Mouse (Mus musculus): ENCODE measurements around the gene Focad. TPM values are rescaled to one million over a fixed set of nuclear protein-coding genes. Genes with fewer than 3 reads are reported as not detected.

Gene Focad
- polyA plus RNA-seq, 1 experiment = 22.5 TPM

DNA sequence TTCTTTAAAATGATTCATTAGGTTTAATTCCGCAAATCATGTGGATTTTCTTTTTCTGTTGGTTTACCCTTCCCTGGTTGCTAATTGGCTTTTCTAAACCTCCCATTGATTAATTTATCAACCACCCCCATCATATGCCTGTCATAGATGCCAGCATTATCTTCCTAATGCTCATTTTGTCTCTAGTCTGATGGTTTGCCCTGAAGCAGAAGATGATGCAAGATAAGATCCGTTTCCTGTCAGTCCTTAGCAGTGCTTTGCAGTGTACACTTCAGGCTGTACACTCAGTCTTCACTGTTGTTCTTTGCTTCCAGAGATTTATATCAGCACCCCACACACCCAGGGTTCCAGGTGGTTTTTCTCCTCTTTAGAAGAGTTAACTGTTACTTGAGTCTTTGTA is 124.4 kb downstream of the Focad start:
- Histone ChIP-seq H3K4me1 (ENCODE audit: control insufficient read depth, insufficient read depth, low read length) (no peaks in the 10 kb centered on the region), H3K9me3 (replicated peaks; ENCODE audit: control insufficient read depth, insufficient read depth, low read length, poor library complexity, severe bottlenecking) (no peaks in the 10 kb centered on the region), H3K36me3 (ENCODE audit: control insufficient read depth, insufficient read depth, low read length, poor library complexity, severe bottlenecking) (no peaks in the 10 kb centered on the region), H3K27me3 (ENCODE audit: control insufficient read depth, insufficient read depth, low read length, poor library complexity, severe bottlenecking) (no peaks in the 10 kb centered on the region), H3K27ac (ENCODE audit: insufficient read depth, low read length) (no peak overlapping the region), H3K9ac (ENCODE audit: low read depth, poor library complexity, severe bottlenecking) (no peak overlapping the region), H3K4me3 (ENCODE audit: low read depth, low read length) (no peak overlapping the region)
- TF ChIP-seq EP300 (IDR thresholded peaks at IDR 0.05; ENCODE audit: insufficient read depth, low read depth, low read length) = no peak
- TF ChIP-seq POLR2A (IDR thresholded peaks at IDR 0.05; ENCODE audit: insufficient read depth, low read length) = no peak
- no peak for TF ChIP-seq CTCF (IDR thresholded peaks at IDR 0.05; ENCODE audit: low read depth, low read length)

- no peaks in the 10 kb centered on the region for H3K27me3 ChIP-seq (ENCODE audit: control insufficient read depth, insufficient read depth, low read length, poor library complexity, severe bottlenecking)
- H3K27ac ChIP-seq (ENCODE audit: insufficient read depth, low read length) = no peak overlapping the region
- H3K4me1 ChIP-seq (ENCODE audit: control insufficient read depth, insufficient read depth, low read length) = no peaks in the 10 kb centered on the region
- no peaks in the 10 kb centered on the region for H3K36me3 ChIP-seq (ENCODE audit: control insufficient read depth, insufficient read depth, low read length, poor library complexity, severe bottlenecking)
- no peak overlapping the region for H3K9ac ChIP-seq (ENCODE audit: low read depth, poor library complexity, severe bottlenecking)
- no peak for TF ChIP-seq EP300 (IDR thresholded peaks at IDR 0.05; ENCODE audit: insufficient read depth, low read depth, low read length)
- no peak for TF ChIP-seq POLR2A (IDR thresholded peaks at IDR 0.05; ENCODE audit: insufficient read depth, low read length)
- TF ChIP-seq CTCF (IDR thresholded peaks at IDR 0.05; ENCODE audit: low read depth, low read length) = no peak
- H3K9me3 ChIP-seq (replicated peaks; ENCODE audit: control insufficient read depth, insufficient read depth, low read length, poor library complexity, severe bottlenecking) = no peaks in the 10 kb centered on the region
- H3K4me3 ChIP-seq (ENCODE audit: low read depth, low read length) = no peak overlapping the region
Measured at GRCm38 (mm10) chr4:88231375-88231774, 136.9 kb downstream of the Focad start.

DNA sequence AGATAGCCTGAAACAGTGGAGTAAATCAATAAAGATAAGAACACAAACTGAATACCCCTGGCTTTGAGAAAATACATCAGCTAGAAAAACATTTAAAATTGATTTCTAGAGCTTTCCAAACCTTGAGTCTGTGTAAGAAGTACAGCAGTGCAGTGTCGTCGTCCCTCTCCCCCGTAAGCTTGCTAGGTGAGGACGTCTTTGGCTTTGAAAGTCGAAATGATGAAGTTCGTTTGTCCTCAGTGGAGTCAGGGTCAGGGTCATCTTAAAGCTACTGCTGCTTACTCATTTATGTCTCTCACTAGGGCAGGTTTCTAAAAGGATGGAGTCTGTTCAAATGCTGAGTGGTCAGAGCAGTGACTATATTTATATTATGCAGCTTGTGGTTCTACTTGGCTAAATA is 141.5 kb downstream of the Focad start:
- H3K4me1 ChIP-seq (ENCODE audit: control insufficient read depth, insufficient read depth, low read length) = no peaks in the 10 kb centered on the region
- TF ChIP-seq POLR2A (IDR thresholded peaks at IDR 0.05; ENCODE audit: insufficient read depth, low read length) (no peak), EP300 (IDR thresholded peaks at IDR 0.05; ENCODE audit: insufficient read depth, low read depth, low read length) (no peak), CTCF (IDR thresholded peaks at IDR 0.05; ENCODE audit: low read depth, low read length) (no peak)
- no peak overlapping the region for H3K4me3 ChIP-seq (ENCODE audit: low read depth, low read length)
- H3K36me3 ChIP-seq (ENCODE audit: control insufficient read depth, insufficient read depth, low read length, poor library complexity, severe bottlenecking) = no peaks in the 10 kb centered on the region
- H3K27ac ChIP-seq (ENCODE audit: insufficient read depth, low read length) = no peak overlapping the region
- no peaks in the 10 kb centered on the region for H3K27me3 ChIP-seq (ENCODE audit: control insufficient read depth, insufficient read depth, low read length, poor library complexity, severe bottlenecking)
- no peaks in the 10 kb centered on the region for H3K9me3 ChIP-seq (replicated peaks; ENCODE audit: control insufficient read depth, insufficient read depth, low read length, poor library complexity, severe bottlenecking)
- H3K9ac ChIP-seq (ENCODE audit: low read depth, poor library complexity, severe bottlenecking) = no peak overlapping the region

DNA sequence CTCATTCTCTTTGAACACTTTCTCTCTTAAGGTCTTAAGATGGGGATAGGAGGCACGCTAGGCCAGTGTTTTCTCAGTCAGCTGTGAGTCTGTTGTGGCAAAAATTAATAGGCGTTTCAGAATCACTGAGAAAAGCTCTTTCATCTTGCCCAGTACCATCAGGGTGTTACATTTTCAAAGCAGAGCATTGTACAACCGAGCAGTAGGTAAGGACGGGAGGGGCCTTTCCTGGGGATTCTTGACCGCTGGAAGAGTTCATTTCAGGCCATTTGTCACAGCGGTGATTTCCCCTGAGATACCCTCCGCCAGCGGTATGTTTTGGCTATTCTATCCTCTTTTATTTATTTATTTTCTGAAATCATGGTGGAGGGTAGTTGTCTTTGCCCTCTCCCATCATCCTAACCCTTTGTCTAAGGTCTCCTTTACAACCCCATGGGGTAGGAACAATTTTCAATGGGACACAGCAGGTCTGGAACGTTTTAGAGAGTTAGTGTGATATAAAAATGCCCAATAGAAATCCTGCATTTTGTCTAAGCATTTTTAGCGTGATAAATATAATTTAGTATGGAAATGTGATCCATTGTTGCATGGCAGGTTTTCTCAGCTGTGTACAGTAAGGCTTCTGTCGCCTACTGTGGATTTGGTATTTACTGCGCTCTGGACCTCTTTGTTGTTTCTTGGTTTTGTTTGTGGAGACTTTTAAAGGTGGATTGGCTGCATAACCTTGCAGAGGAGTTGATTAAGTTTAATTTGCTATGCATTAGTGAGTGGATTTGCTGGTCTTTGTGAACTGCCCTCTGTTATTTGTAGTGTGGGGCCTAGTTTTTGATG is 142.7 kb downstream of the Focad start:
- Histone ChIP-seq H3K9me3 (replicated peaks; ENCODE audit: control insufficient read depth, insufficient read depth, low read length, poor library complexity, severe bottlenecking) (no peaks in the 10 kb centered on the region), H3K27ac (ENCODE audit: insufficient read depth, low read length) (no peak overlapping the region), H3K27me3 (ENCODE audit: control insufficient read depth, insufficient read depth, low read length, poor library complexity, severe bottlenecking) (no peaks in the 10 kb centered on the region), H3K36me3 (ENCODE audit: control insufficient read depth, insufficient read depth, low read length, poor library complexity, severe bottlenecking) (no peaks in the 10 kb centered on the region), H3K4me3 (ENCODE audit: low read depth, low read length) (no peak overlapping the region), H3K9ac (ENCODE audit: low read depth, poor library complexity, severe bottlenecking) (no peak overlapping the region), H3K4me1 (ENCODE audit: control insufficient read depth, insufficient read depth, low read length) (no peaks in the 10 kb centered on the region)
- TF ChIP-seq EP300 (IDR thresholded peaks at IDR 0.05; ENCODE audit: insufficient read depth, low read depth, low read length) (no peak), CTCF (IDR thresholded peaks at IDR 0.05; ENCODE audit: low read depth, low read length) (no peak), POLR2A (IDR thresholded peaks at IDR 0.05; ENCODE audit: insufficient read depth, low read length) (no peak)

DNA sequence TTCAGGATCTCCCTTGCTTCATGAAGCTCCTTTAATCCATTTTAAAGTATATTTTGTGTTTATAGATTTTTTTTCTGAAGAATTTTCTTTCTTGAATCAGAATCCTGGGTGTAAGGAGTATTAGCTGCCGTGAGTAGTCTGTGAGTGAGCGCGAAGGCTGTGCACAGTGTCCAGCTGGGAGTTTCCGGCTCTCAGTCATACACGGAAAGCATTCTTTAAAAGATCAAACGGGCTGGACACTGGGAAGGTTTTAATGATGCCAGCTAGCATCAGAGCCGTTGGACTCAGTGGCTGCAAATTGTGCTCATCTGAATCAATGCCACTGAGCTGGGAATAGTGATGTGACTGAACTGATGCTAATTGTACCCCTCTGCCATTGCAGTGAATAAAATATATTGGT is 143.9 kb downstream of the Focad start:
- Histone ChIP-seq H3K9me3 (replicated peaks; ENCODE audit: control insufficient read depth, insufficient read depth, low read length, poor library complexity, severe bottlenecking) (no peaks in the 10 kb centered on the region), H3K27ac (ENCODE audit: insufficient read depth, low read length) (no peak overlapping the region), H3K4me1 (ENCODE audit: control insufficient read depth, insufficient read depth, low read length) (no peaks in the 10 kb centered on the region), H3K9ac (ENCODE audit: low read depth, poor library complexity, severe bottlenecking) (no peak overlapping the region), H3K36me3 (ENCODE audit: control insufficient read depth, insufficient read depth, low read length, poor library complexity, severe bottlenecking) (no peaks in the 10 kb centered on the region), H3K4me3 (ENCODE audit: low read depth, low read length) (no peak overlapping the region), H3K27me3 (ENCODE audit: control insufficient read depth, insufficient read depth, low read length, poor library complexity, severe bottlenecking) (no peaks in the 10 kb centered on the region)
- TF ChIP-seq CTCF (IDR thresholded peaks at IDR 0.05; ENCODE audit: low read depth, low read length) = no peak
- no peak for TF ChIP-seq POLR2A (IDR thresholded peaks at IDR 0.05; ENCODE audit: insufficient read depth, low read length)
- TF ChIP-seq EP300 (IDR thresholded peaks at IDR 0.05; ENCODE audit: insufficient read depth, low read depth, low read length) = no peak

GRCm38 (mm10) chr4:88243834-88244233 is 149.4 kb downstream of the Focad start:
- Histone ChIP-seq H3K4me3 (ENCODE audit: low read depth, low read length) (no peak overlapping the region), H3K27me3 (ENCODE audit: control insufficient read depth, insufficient read depth, low read length, poor library complexity, severe bottlenecking) (no peaks in the 10 kb centered on the region), H3K9ac (ENCODE audit: low read depth, poor library complexity, severe bottlenecking) (no peak overlapping the region), H3K36me3 (ENCODE audit: control insufficient read depth, insufficient read depth, low read length, poor library complexity, severe bottlenecking) (no peaks in the 10 kb centered on the region), H3K9me3 (replicated peaks; ENCODE audit: control insufficient read depth, insufficient read depth, low read length, poor library complexity, severe bottlenecking) (no peaks in the 10 kb centered on the region), H3K27ac (ENCODE audit: insufficient read depth, low read length) (no peak overlapping the region), H3K4me1 (ENCODE audit: control insufficient read depth, insufficient read depth, low read length) (no peaks in the 10 kb centered on the region)
- no peak for TF ChIP-seq CTCF (IDR thresholded peaks at IDR 0.05; ENCODE audit: low read depth, low read length)
- TF ChIP-seq POLR2A (IDR thresholded peaks at IDR 0.05; ENCODE audit: insufficient read depth, low read length) = no peak

All from ES-Bruce4 (cell line).